Mouse (Mus musculus): ENCODE measurements around the gene Rnf151. TPM values are rescaled to one million over a fixed set of nuclear protein-coding genes. Genes with fewer than 3 reads are reported as not detected.

Gene Rnf151
- polyA plus RNA-seq, 1 experiment from 2014 or later, result 0.57 TPM

DNA sequence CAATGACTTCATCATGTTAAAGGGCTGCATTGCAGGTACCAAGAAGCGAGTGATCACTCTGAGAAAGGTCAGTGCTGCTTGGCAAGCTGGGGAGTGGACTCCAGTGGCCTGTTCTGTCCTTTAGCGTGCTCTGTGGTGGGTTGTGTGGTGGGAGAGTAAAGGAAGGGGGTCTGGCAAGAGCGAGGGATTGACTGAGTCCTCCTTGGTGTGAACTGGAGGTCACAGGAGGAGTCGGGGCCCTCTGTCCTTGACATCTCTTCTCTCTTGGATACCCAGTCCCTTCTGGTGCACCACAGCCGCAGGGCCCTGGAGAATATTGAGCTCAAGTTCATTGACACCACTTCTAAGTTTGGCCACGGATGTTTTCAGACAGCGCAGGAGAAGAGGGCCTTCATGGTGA is 17.6 kb upstream of the Rnf151 start:
- 89% methylated on average over 7 of the region's 7 CpGs for WGBS

GRCm38 (mm10) chr17:24734513-24734912 is 16.6 kb upstream of the Rnf151 start:
- Histone ChIP-seq H3K9me3 (ENCODE audit: control insufficient read depth, low read length) (no peaks in the 10 kb centered on the region), H3K27ac (ENCODE audit: low read depth, low read length) (no peak overlapping the region), H3K4me2 (ENCODE audit: low read depth) (no peak overlapping the region), H3K4me1 (ENCODE audit: control insufficient read depth, insufficient read depth, low read length) (no peaks in the 10 kb centered on the region), H3K27me3 (ENCODE audit: control insufficient read depth, insufficient read depth, low read length) (no peaks in the 10 kb centered on the region), H3K9ac (ENCODE audit: low read length) (no peak overlapping the region), H3K4me3 (ENCODE audit: low read depth, low read length) (no peak overlapping the region), H3K36me3 (ENCODE audit: control insufficient read depth, insufficient read depth, low read length) (no peaks in the 10 kb centered on the region)
- no peak for ATAC-seq (ENCODE audit: insufficient read depth, low FRiP score, low TSS enrichment)
- WGBS, result 84% methylated on average over 1 of the region's 1 CpGs
- no peak for DNase-seq (ENCODE audit: low spot score)

More for the DNA sequence above, 17.6 kb upstream of the Rnf151 start:
- Histone ChIP-seq H3K36me3 (ENCODE audit: control insufficient read depth, insufficient read depth, low read length) (no peaks in the 10 kb centered on the region), H3K27me3 (ENCODE audit: control insufficient read depth, insufficient read depth, low read length) (no peaks in the 10 kb centered on the region), H3K4me2 (ENCODE audit: low read depth) (no peak overlapping the region), H3K27ac (ENCODE audit: low read depth, low read length) (no peak overlapping the region), H3K4me3 (ENCODE audit: low read depth, low read length) (no peak overlapping the region), H3K9me3 (ENCODE audit: control insufficient read depth, low read length) (no peaks in the 10 kb centered on the region), H3K4me1 (ENCODE audit: control insufficient read depth, insufficient read depth, low read length) (no peaks in the 10 kb centered on the region), H3K9ac (ENCODE audit: low read length) (no peak overlapping the region)
- no peak for ATAC-seq (ENCODE audit: insufficient read depth, low FRiP score, low TSS enrichment)
- no peak for DNase-seq (ENCODE audit: low spot score)

- H3K9ac ChIP-seq (ENCODE audit: low read length), result no peak overlapping the region
- no peak overlapping the region for H3K27ac ChIP-seq (ENCODE audit: low read depth, low read length)
- no peak overlapping the region for H3K4me3 ChIP-seq (ENCODE audit: low read depth, low read length)
- 85% methylated on average over 21 of the region's 21 CpGs for WGBS
- ATAC-seq (ENCODE audit: insufficient read depth, low FRiP score, low TSS enrichment), result no peak
- H3K36me3 ChIP-seq (ENCODE audit: control insufficient read depth, insufficient read depth, low read length), result no peaks in the 10 kb centered on the region
- no peak for DNase-seq (ENCODE audit: low spot score)
- no peaks in the 10 kb centered on the region for H3K4me1 ChIP-seq (ENCODE audit: control insufficient read depth, insufficient read depth, low read length)
- no peaks in the 10 kb centered on the region for H3K27me3 ChIP-seq (ENCODE audit: control insufficient read depth, insufficient read depth, low read length)
- H3K9me3 ChIP-seq (ENCODE audit: control insufficient read depth, low read length), result no peaks in the 10 kb centered on the region
- H3K4me2 ChIP-seq (ENCODE audit: low read depth), result no peak overlapping the region
These were observed 15.7 kb upstream of the Rnf151 start for GRCm38 (mm10) chr17:24733434-24734050.

- H3K4me3 ChIP-seq (ENCODE audit: low read depth, low read length), result no peak overlapping the region
- no peaks in the 10 kb centered on the region for H3K4me1 ChIP-seq (ENCODE audit: control insufficient read depth, insufficient read depth, low read length)
- 77% methylated on average over 12 of the region's 12 CpGs for WGBS
- no peaks in the 10 kb centered on the region for H3K36me3 ChIP-seq (ENCODE audit: control insufficient read depth, insufficient read depth, low read length)
- no peak overlapping the region for H3K4me2 ChIP-seq (ENCODE audit: low read depth)
- no peak overlapping the region for H3K9ac ChIP-seq (ENCODE audit: low read length)
- no peaks in the 10 kb centered on the region for H3K9me3 ChIP-seq (ENCODE audit: control insufficient read depth, low read length)
- H3K27ac ChIP-seq (ENCODE audit: low read depth, low read length), result no peak overlapping the region
- no peaks in the 10 kb centered on the region for H3K27me3 ChIP-seq (ENCODE audit: control insufficient read depth, insufficient read depth, low read length)
- DNase-seq (ENCODE audit: low spot score), result no peak
- ATAC-seq (ENCODE audit: insufficient read depth, low FRiP score, low TSS enrichment), result no peak
These were observed 14.5 kb upstream of the Rnf151 start for GRCm38 (mm10) chr17:24732233-24732935.

- no peak overlapping the region for H3K9ac ChIP-seq (ENCODE audit: low read length)
- no peak overlapping the region for H3K27ac ChIP-seq (ENCODE audit: low read depth, low read length)
- no peaks in the 10 kb centered on the region for H3K4me1 ChIP-seq (ENCODE audit: control insufficient read depth, insufficient read depth, low read length)
- H3K9me3 ChIP-seq (ENCODE audit: control insufficient read depth, low read length), result no peaks in the 10 kb centered on the region
- WGBS, result 81% methylated on average over 14 of the region's 14 CpGs
- ATAC-seq (ENCODE audit: insufficient read depth, low FRiP score, low TSS enrichment) (no peak), DNase-seq (ENCODE audit: low spot score) (no peak)
- H3K4me2 ChIP-seq (ENCODE audit: low read depth), result no peak overlapping the region
- H3K27me3 ChIP-seq (ENCODE audit: control insufficient read depth, insufficient read depth, low read length), result no peaks in the 10 kb centered on the region
- H3K36me3 ChIP-seq (ENCODE audit: control insufficient read depth, insufficient read depth, low read length), result no peaks in the 10 kb centered on the region
- no peak overlapping the region for H3K4me3 ChIP-seq (ENCODE audit: low read depth, low read length)
These were observed 12.9 kb upstream of the Rnf151 start for GRCm38 (mm10) chr17:24730787-24731186.

GRCm38 (mm10) chr17:24729067-24729466 is 11.2 kb upstream of the Rnf151 start:
- Histone ChIP-seq H3K4me3 (ENCODE audit: low read depth, low read length) (no peak overlapping the region), H3K36me3 (ENCODE audit: control insufficient read depth, insufficient read depth, low read length) (no peaks in the 10 kb centered on the region), H3K9ac (ENCODE audit: low read length) (no peak overlapping the region), H3K9me3 (ENCODE audit: control insufficient read depth, low read length) (no peaks in the 10 kb centered on the region), H3K4me2 (ENCODE audit: low read depth) (no peak overlapping the region), H3K27ac (ENCODE audit: low read depth, low read length) (no peak overlapping the region), H3K27me3 (ENCODE audit: control insufficient read depth, insufficient read depth, low read length) (no peaks in the 10 kb centered on the region), H3K4me1 (ENCODE audit: control insufficient read depth, insufficient read depth, low read length) (no peaks in the 10 kb centered on the region)
- ATAC-seq (ENCODE audit: insufficient read depth, low FRiP score, low TSS enrichment) (no peak), DNase-seq (ENCODE audit: low spot score) (no peak)
- 93% methylated on average over 6 of the region's 6 CpGs for WGBS

DNA sequence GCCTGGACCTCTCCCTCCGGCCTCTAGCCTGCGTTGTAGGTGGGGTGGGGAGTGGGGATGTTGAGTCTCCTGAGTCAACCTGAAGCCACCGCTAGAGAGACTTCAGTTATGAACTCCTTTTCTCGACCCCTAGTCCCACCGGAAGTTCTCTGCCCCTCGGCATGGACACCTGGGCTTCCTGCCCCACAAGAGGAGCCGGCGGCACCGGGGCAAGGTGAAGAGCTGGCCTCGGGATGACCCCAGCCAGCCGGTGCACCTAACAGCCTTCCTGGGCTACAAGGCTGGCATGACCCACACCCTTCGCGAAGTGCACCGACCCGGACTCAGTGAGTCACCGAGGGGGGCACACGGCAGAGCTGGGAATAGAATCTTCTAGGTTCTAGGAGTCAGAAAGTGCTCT is 10.3 kb upstream of the Rnf151 start:
- WGBS, result 73% methylated on average over 17 of the region's 17 CpGs
- H3K27me3 ChIP-seq (ENCODE audit: control insufficient read depth, insufficient read depth, low read length), result no peaks in the 10 kb centered on the region
- no peaks in the 10 kb centered on the region for H3K36me3 ChIP-seq (ENCODE audit: control insufficient read depth, insufficient read depth, low read length)
- no peaks in the 10 kb centered on the region for H3K4me1 ChIP-seq (ENCODE audit: control insufficient read depth, insufficient read depth, low read length)
- no peak overlapping the region for H3K4me3 ChIP-seq (ENCODE audit: low read depth, low read length)
- H3K4me2 ChIP-seq (ENCODE audit: low read depth), result no peak overlapping the region
- ATAC-seq (ENCODE audit: insufficient read depth, low FRiP score, low TSS enrichment), result no peak
- no peak for DNase-seq (ENCODE audit: low spot score)
- no peaks in the 10 kb centered on the region for H3K9me3 ChIP-seq (ENCODE audit: control insufficient read depth, low read length)
- no peak overlapping the region for H3K27ac ChIP-seq (ENCODE audit: low read depth, low read length)
- no peak overlapping the region for H3K9ac ChIP-seq (ENCODE audit: low read length)

GRCm38 (mm10) chr17:24727618-24728017 is 9.8 kb upstream of the Rnf151 start, which contains the start of gene Rpl3l:
Rpl3l (plus strand) TSS chr17:24727820.
- no peak within 1 kb of the TSS for H3K27ac ChIP-seq (ENCODE audit: low read depth, low read length)
- ATAC-seq (ENCODE audit: insufficient read depth, low FRiP score, low TSS enrichment), result no peak
- no peak for DNase-seq (ENCODE audit: low spot score)
- WGBS, result 67% methylated on average over 2 of the region's 2 CpGs
- no peak within 1 kb of the TSS for H3K9ac ChIP-seq (ENCODE audit: low read length)
- no peak within 1 kb of the TSS for H3K4me2 ChIP-seq (ENCODE audit: low read depth)
- no peaks in the 10 kb centered on the region for H3K4me1 ChIP-seq (ENCODE audit: control insufficient read depth, insufficient read depth, low read length)
- H3K9me3 ChIP-seq (ENCODE audit: control insufficient read depth, low read length), result no peaks in the 10 kb centered on the region
- no peaks in the 10 kb centered on the region for H3K36me3 ChIP-seq (ENCODE audit: control insufficient read depth, insufficient read depth, low read length)
- H3K27me3 ChIP-seq (ENCODE audit: control insufficient read depth, insufficient read depth, low read length), result no peaks in the 10 kb centered on the region
- H3K4me3 ChIP-seq (ENCODE audit: low read depth, low read length), result no peak within 1 kb of the TSS

Data from neural tube, embryonic 11.5 days (tissue).